Mouse (Mus musculus): Measurements from ENCODE around the gene Gdpd5.

Gdpd5 gene

GRCm38 (mm10) chr7:99445833-99446232, 64.6 kb downstream of the Gdpd5 start:
- DNase-seq: no peak

DNA sequence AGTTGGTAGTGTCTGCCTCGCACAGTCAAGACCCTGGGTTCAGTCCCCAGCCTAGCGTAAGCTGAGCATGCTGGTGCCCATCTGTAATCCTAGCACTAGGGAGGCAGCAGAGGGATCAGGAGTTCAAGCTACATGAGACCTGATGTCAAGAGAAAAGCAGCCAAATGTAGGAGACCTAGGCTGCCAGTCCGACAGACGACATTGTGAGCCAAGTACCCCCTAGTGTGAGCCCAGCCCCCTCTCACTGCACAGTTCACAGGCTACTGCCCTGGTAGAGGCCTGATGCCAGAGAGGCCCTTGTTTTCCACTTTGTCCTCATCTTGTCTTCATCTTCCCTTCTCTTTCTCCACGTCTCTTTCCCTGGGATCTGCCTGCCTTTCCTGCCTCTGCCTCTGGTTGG, 66.1 kb downstream of the Gdpd5 start:
- DNase-seq: no peak

DNA sequence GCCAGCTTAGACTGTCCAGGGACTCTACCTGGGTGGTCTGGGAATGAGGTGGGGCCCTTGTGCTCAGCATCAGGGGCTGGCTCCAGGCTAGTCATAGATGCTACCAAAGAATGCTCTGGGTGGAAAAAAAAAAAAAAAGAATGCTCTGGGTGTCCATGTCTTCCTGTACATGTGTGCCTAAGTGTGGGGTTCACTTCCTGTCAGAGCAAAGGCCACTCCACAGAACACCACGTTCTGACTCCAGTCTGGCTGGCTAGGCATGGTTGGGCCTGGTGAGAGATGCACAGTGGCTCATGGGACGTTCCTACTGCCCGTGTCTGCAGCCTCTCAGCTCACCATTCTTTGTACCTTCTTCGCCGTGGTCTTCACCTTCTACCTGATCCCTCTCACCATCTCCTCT, 67.4 kb downstream of the Gdpd5 start:
- DNase-seq: no peak

DNA sequence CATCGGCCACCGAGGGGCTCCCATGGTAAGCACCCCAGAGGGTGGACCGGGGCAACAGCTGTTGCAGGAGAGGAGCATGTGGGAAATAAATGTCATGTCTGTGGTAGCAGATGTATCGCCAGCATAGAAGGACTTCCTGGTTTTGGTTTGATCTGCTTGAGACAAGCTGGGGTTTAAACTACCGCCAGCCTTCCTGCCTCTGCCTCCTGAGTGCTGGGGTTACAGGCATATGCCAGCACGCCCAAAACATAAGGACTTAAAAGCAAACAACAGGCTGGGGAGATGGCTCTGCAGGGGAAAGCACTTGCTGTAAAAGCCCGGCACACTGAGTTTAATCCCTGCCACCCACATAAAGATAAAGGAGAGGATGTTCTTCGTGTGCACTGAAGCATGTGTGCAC, 67.8 kb downstream of the Gdpd5 start:
- DNase-seq: no peak

- no peak for DNase-seq
Measured at GRCm38 (mm10) chr7:99449751-99450150, 68.5 kb downstream of the Gdpd5 start.

DNA sequence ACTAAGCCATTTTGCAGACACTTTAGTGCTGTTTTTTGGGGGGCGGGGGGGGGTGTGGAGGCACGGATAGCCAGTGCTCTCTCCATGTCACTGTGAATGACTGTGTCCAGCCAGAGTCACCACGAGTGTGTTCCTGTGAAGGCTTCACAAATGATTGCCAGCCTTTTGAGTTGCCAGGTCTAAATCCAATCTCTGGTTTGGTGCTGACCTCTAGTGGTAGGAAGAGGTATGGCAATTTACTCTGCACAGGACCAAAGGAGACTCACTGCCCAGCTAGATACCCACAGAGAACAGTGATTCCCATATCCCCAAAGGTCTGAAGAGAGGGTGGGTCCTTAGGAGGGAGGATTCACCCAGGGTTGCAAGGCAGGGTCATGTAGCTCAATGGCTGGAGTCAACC, 69.5 kb downstream of the Gdpd5 start:
- DNase-seq: peak; percentile 49

DNA sequence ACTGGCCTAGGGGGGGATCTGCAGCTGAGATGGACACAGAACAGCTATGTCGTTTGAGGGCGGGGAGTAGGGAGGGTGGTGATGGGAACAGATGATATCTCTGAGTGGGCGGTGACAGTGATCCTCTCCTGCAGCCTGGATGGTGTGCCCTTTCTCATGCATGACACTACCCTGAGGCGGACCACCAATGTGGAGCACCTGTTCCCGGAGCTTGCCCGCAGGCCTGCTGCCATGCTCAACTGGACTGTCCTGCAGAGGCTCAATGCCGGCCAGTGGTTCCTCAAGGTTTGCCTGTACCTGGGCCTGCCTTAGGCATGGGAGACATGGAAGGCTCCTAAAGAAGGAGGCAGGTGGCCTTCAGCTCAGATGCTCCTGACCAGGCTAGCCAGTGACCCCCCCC, 71.6 kb downstream of the Gdpd5 start:
- no peak for DNase-seq

DNA sequence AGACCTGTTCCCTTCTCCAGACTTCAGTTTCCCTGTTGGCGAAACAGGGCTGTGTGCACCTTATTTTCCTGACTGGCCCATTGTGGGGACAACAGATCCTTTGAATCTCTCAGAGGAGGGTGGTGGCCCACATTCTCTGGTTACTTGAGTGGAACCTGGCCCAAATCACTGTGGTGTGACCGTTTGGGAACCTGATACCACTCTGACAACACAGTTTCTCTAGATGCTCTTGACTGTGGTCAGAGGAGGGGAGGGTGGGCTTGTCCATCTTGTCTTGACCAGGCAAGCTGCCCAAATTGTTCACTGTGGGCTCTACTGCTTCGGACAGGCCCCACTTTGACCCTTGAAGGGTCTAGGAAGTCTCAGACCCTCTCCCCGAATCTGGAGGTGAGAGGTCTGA, 72.8 kb downstream of the Gdpd5 start:
- DNase-seq: no peak

GRCm38 (mm10) chr7:99458849-99459248, 77.6 kb downstream of the Gdpd5 start:
- no peak for DNase-seq

DNA sequence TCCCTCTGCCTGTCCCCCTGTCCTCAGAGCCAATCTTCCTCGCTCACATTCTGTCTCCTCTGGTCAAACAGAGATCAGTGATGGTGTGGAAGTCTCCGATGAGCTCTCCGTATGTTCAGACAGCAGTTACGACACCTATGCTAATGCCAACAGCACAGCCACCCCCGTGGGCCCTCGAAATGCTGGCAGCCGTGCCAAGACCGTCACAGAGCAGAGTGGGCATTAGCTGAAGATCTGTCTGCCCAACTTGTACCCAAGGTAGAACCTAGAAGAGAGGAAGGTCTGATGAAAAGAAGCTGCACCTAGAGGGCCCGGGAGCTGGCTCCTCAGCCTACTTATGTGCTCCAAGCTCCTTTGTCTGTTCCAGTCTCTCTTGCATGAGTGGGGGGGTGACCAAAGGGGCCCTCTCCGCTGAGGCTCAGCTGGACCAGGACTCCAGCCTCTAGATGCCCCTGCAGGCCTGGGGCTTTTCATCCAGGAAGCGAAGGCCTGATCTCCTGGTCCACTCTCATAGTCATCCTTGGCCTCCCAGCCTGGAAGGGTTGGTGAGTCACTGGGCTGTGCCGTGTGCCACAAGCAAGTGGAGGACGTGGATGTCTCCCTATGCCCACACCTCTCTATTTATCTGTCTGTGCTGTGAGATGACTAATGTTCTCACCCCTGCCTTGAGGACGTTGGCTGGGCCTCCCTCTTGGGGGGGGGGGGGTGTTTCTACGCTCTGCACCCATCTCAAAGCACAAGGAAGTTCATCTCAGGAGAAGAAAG, 78.9 kb downstream of the Gdpd5 start:
- no peak for DNase-seq

GRCm38 (mm10) chr7:99463120-99463519, 81.9 kb downstream of the Gdpd5 start:
- DNase-seq: no peak

- DNase-seq: no peak
Measured at GRCm38 (mm10) chr7:99465811-99466210, 84.6 kb downstream of the Gdpd5 start, which contains the start of gene Klhl35. Klhl35 (plus strand) TSS chr7:99466004.

- DNase-seq: no peak
Measured at GRCm38 (mm10) chr7:99467916-99468282, 86.7 kb downstream of the Gdpd5 start.

- peak; percentile 70 for DNase-seq
Measured at GRCm38 (mm10) chr7:99468283-99469132, 87.3 kb downstream of the Gdpd5 start.

- no peak for DNase-seq
Measured at GRCm38 (mm10) chr7:99469680-99470405, 88.6 kb downstream of the Gdpd5 start.

- no peak for DNase-seq
Measured at GRCm38 (mm10) chr7:99471578-99471977, 90.4 kb downstream of the Gdpd5 start.

DNA sequence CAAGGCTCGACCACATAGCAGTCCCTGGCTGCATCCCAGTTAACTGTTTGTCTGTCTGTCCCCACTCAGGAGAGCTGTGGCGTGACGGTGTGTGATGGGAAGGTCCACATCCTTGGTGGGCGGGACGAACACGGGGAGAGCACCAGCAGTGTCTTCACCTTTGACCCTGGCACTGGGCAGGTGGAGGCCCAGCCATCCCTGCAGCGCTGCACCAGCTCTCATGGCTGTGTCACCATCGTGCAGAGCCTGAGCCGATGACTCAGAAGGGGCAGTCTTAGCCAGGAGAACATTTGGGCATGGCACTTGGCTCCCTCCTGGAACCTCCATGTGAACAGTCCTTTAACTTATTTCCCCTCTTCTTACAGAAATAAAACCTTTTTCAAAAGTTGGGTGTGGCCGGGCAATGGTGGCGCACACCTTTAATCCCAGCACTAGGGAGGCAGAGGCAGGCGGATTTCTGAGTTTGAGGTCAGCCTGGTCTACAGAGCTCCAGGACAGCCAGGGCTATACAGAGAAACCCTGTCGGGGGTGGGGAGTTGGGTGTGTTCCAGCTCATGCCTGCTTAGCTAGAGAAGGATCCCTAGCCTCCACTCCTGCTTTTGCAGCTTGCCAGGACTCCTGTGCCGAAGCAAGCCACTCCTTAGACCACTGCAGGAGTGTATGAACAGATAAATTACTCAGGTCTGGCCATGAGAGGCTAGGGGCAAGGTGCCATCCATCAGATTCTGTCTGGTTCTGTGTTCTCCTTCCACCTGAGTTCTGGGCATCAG, 92.6 kb downstream of the Gdpd5 start:
- peak; percentile 46 for DNase-seq

DNA sequence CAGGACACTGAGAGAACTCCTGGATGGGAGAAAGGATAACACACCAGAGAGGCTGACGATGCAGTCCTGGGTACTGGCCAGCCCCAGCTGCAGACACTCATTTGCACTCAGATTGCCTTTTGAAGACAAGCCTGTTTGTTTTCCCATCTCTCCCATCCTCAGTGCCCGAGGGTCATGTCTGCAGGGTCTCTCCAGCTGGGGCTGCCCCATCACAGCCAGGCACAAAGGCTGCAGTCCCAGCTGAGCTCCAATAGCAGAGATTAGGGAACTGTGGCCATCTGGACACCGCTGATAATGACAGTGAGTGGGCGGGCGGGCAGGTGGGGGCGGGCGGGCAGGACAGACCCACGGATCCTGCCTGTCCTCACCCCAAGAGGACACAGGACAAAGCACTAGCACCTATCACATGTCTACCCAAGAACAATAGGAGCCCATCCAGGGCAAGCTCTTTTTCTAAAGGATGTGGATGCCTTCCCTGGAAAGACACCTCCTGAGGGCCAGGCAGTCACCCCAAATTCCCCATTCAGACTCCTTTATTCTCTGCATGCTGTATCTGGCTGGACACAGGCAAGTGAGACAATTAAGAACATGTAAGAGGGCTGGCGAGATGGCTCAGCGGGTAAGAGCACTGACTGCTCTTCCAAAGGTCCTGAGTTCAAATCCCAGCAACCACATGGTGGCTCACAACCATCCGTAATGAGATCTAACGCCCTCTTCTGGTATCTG, 93.8 kb downstream of the Gdpd5 start:
- peak; percentile 79 for DNase-seq

DNA sequence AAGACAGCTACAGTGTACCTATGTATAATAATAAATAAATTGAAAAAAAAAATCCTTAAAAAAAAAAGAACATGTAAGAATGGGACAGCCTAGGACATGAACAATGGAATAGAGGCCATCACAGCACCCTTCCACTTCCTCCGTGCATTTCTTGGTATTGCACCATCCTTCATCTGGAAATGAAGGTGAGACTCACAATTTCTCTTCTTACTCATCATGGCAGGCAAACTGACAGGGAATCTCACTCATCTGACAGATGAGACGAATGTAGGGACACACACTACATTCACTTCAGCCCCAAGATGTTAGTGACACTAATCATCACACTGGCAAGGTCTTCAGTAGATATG, 94.3 kb downstream of the Gdpd5 start:
- no peak for DNase-seq

DNA sequence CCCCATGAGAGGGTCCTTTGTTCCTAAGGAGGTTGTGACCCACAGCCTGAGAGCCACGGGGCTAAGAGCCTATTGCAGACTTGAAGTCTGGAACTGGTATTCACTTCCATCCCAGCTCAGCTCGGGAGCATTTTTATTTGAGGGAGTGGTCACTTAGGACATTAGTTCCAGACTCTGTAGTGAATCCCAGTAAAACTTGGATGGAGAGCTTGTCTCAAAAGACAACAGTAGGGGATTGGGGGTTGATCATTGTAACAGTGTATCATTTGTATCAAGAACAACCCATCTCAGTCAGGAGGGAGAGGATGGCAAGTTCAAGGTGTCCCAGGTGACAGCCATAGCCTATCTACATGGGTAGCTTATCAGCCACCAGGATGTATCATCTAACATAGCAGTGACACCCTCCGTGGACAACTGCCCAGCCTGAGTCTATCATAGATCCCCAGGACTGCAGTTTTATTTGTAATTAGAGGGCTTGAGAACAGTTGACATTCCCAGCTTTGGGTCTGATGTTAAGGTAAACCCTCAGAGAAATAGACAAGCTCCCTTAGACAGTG, 95.4 kb downstream of the Gdpd5 start:
- no peak for DNase-seq

DNA sequence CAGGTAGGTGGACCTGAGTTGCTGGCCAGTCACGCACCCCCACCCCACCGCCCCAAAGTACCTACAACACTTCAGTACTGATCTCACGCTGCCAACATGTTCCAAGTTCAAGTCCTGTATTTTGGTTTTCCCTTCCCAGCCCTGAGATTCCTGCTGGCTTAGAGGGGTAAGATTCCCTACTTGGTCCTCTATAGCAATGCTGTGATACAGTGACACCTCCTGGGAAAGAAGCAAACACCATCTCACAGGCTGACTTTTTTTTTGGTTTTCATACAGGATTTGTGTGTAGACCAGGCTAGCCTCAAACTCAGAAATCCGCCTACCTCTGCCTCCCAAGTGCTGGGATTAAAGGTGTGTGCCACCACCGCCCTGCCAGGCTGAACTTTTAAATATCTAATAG, 96.0 kb downstream of the Gdpd5 start:
- no peak for DNase-seq

- no peak for DNase-seq
Measured at GRCm38 (mm10) chr7:99482637-99483036, 101.4 kb downstream of the Gdpd5 start.
